Mouse (Mus musculus) heart, postnatal 0 days (tissue): ENCODE measurements around the gene Filip1l. TPM values are rescaled to one million over a fixed set of nuclear protein-coding genes. Genes with fewer than 3 reads are reported as not detected.

Experiments
- ATAC-seq: fragments of 200-750 bp; cut with Nextera tagmentation; 2 replicates; pipeline ENCODE4 v1.8.0; 2017; ENCODE audit warnings: low read depth, moderate number of reproducible peaks, moderate library complexity; ENCODE audit not compliant: insufficient read depth
- DNase-seq: peaks from one replicate; pipeline ENCODE4 v3.0.0-alpha.2; 2016; ENCODE audit warnings: low spot score
- H3K27ac ChIP-seq: fragments of 300-500 bp; sonication (generic); 2 replicates; pipeline ENCODE4 v1.5.1; 2014; ENCODE audit warnings: low read depth, mild to moderate bottlenecking
- H3K27me3 ChIP-seq: fragments of 300-500 bp; sonication (generic); 2 replicates; pipeline ENCODE4 v1.6.1; 2014; ENCODE audit warnings: low read length, mixed read lengths; ENCODE audit not compliant: control insufficient read depth, insufficient read depth
- H3K36me3 ChIP-seq: fragments of 300-500 bp; sonication (generic); replicated peaks from 2 replicates; pipeline ENCODE4 v1.6.1; 2014; ENCODE audit warnings: low read length, mixed read lengths; ENCODE audit not compliant: control insufficient read depth, insufficient read depth
- H3K4me1 ChIP-seq: fragments of 300-500 bp; sonication (generic); 2 replicates; pipeline ENCODE4 v1.6.1; 2014; ENCODE audit warnings: antibody characterized with exemption; ENCODE audit not compliant: control insufficient read depth, insufficient read depth
- H3K4me2 ChIP-seq: fragments of 300-500 bp; sonication (generic); 2 replicates; pipeline ENCODE4 v1.6.1; 2014; ENCODE audit warnings: low read depth, mild to moderate bottlenecking, low read length, moderate library complexity
- H3K4me3 ChIP-seq: fragments of 300-500 bp; sonication (generic); 2 replicates; pipeline ENCODE4 v1.5.1; 2014; ENCODE audit warnings: low read depth, low read length
- H3K9ac ChIP-seq: fragments of 300-500 bp; sonication (generic); replicated peaks from 2 replicates; pipeline ENCODE4 v1.6.1; 2014; ENCODE audit warnings: low read depth, low read length, mixed read lengths
- H3K9me3 ChIP-seq: fragments of 300-500 bp; sonication (generic); replicated peaks from 2 replicates; pipeline ENCODE4 v1.6.1; 2016; ENCODE audit warnings: low read length; ENCODE audit not compliant: control insufficient read depth
- CTCF ChIP-seq: IDR thresholded peaks from 2 replicates; pipeline ENCODE4 v1.5.1; 2016; ENCODE audit warnings: antibody characterized with exemption, control low read depth, low read depth
- EP300 ChIP-seq: IDR thresholded peaks from 2 replicates; pipeline ENCODE4 v1.6.1; 2016; ENCODE audit warnings: antibody characterized with exemption, low read depth
- WGBS: fragments of 180-500 bp; shearing (Covaris S2); extraction: QIAGEN DNeasy Blood & Tissue Kit; methylation state at CpG from one replicate; pipeline ENCODE4 v1.1.7; 2014; 5-methylcytosine and 5-hydroxymethylcytosine counted together
- polyA plus RNA-seq: library from polyadenylated mRNA; unstranded; fragments of >200 nt; fragmentation: Nextera tagmentation; extraction: Ambion mirVana; gene quantifications from 2 replicates; pipeline ENCODE4 v1.2.1, GENCODE M21; 2015
- total RNA-seq: library from RNA; depleted of rRNA; stranded (reverse); fragments of >200 nt; gene quantifications from 2 replicates; pipeline ENCODE4 v1.2.3, GENCODE M21; 2014; ENCODE audit warnings: low replicate concordance

Filip1l gene
- total and polyA plus RNA-seq, 2 experiments from 2014 or later, result 14.1 to 26.0 TPM

GRCm38 (mm10) chr16:57482264-57482663 is 129.4 kb downstream of the Filip1l start:
- ATAC-seq, result no peak
- H3K36me3 ChIP-seq, result no peaks in the 10 kb centered on the region
- H3K4me2 ChIP-seq, result no peak overlapping the region
- H3K9me3 ChIP-seq, result no peaks in the 10 kb centered on the region
- 78% methylated on average over 6 of the region's 6 CpGs for WGBS
- H3K27me3 ChIP-seq, result no peaks in the 10 kb centered on the region
- H3K4me3 ChIP-seq, result no peak overlapping the region
- no peak for DNase-seq
- peaks cover 27% of the 10 kb centered on the region for H3K4me1 ChIP-seq
- no peak overlapping the region for H3K9ac ChIP-seq
- TF ChIP-seq EP300, result no peak
- TF ChIP-seq CTCF, result no peak
- no peak overlapping the region for H3K27ac ChIP-seq

GRCm38 (mm10) chr16:57482911-57483310 is 130.0 kb downstream of the Filip1l start:
- 27% methylated on average over 4 of the region's 4 CpGs for WGBS
- H3K9ac ChIP-seq, result no peak overlapping the region
- no peak overlapping the region for H3K4me3 ChIP-seq
- H3K4me2 ChIP-seq, result no peak overlapping the region
- peak overlapping the region; percentile 63 for H3K27ac ChIP-seq
- no peak for ATAC-seq
- H3K9me3 ChIP-seq, result no peaks in the 10 kb centered on the region
- peaks cover 27% of the 10 kb centered on the region for H3K4me1 ChIP-seq
- H3K27me3 ChIP-seq, result no peaks in the 10 kb centered on the region
- no peaks in the 10 kb centered on the region for H3K36me3 ChIP-seq
- no peak for DNase-seq
- TF ChIP-seq CTCF, result no peak
- TF ChIP-seq EP300, result no peak

- 24% methylated on average over 2 of the region's 2 CpGs for WGBS
Observed at GRCm38 (mm10) chr16:57483503-57483902, 130.6 kb downstream of the Filip1l start.

GRCm38 (mm10) chr16:57484043-57484795 is 131.3 kb downstream of the Filip1l start:
- no peak overlapping the region for H3K4me2 ChIP-seq
- no peaks in the 10 kb centered on the region for H3K9me3 ChIP-seq
- ATAC-seq (no peak), DNase-seq (no peak)
- no peaks in the 10 kb centered on the region for H3K27me3 ChIP-seq
- peaks cover 16% of the 10 kb centered on the region for H3K4me1 ChIP-seq
- H3K36me3 ChIP-seq, result no peaks in the 10 kb centered on the region
- no peak overlapping the region for H3K27ac ChIP-seq
- 70% methylated on average over 12 of the region's 12 CpGs for WGBS
- TF ChIP-seq EP300, result no peak
- TF ChIP-seq CTCF, result no peak
- H3K4me3 ChIP-seq, result no peak overlapping the region
- no peak overlapping the region for H3K9ac ChIP-seq

More at GRCm38 (mm10) chr16:57483503-57483902, 130.6 kb downstream of the Filip1l start:
- no peak overlapping the region for H3K4me2 ChIP-seq
- H3K9ac ChIP-seq, result no peak overlapping the region
- H3K27me3 ChIP-seq, result no peaks in the 10 kb centered on the region
- DNase-seq, result no peak
- H3K9me3 ChIP-seq, result no peaks in the 10 kb centered on the region
- ATAC-seq, result no peak
- no peaks in the 10 kb centered on the region for H3K36me3 ChIP-seq
- TF ChIP-seq EP300 (no peak), CTCF (no peak)
- peaks cover 23% of the 10 kb centered on the region for H3K4me1 ChIP-seq
- peak overlapping the region; percentile 63; the same call in 1 of the 2 replicates for H3K27ac ChIP-seq
- H3K4me3 ChIP-seq, result no peak overlapping the region

DNA sequence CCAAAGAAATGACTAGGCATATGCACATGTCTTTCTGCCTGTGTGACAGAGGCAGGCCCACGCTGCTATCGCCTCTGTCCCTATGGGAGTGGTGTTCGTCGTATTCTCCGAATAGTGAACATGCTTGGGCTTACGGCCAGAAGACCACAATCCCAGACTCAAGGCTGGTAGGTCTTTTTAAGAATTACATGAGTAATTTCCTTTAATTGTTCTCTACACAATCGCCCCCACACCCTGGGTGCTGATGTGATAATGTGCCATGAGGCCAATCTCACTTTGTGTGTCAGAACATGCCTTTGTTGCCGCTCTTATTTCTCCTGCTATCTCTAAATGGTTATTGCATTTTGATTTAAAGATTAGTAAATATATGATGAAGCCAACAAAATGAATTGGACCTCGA is 132.4 kb downstream of the Filip1l start:
- ATAC-seq, result peak; percentile 78
- no peak overlapping the region for H3K9ac ChIP-seq
- peak; percentile 60 for DNase-seq

DNA sequence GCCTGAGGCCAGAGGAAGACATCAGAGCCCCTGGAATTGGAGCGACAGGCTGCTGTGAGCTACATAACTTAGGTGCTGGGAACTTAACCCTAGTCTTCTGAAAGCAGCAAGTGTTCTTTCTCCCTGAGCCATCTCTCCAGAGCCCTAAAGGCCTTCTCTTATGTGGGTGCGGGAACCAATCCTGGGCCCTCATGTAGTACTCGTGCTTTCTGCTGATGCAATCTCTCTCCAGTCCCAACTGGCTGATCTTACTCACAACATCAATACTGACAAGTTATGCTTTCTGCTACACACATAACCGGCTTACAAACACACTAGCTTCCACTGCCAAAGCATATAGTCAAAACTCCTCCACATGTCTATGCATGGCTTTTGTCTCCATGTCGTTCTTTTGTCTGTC is 133.4 kb downstream of the Filip1l start:
- peaks cover 13% of the 10 kb centered on the region for H3K4me1 ChIP-seq
- 87% methylated on average over 5 of the region's 5 CpGs for WGBS
- H3K4me3 ChIP-seq, result no peak overlapping the region
- no peaks in the 10 kb centered on the region for H3K36me3 ChIP-seq
- no peak overlapping the region for H3K27ac ChIP-seq
- H3K27me3 ChIP-seq, result no peaks in the 10 kb centered on the region
- ATAC-seq (no peak), DNase-seq (no peak)
- H3K9me3 ChIP-seq, result no peaks in the 10 kb centered on the region
- H3K9ac ChIP-seq, result no peak overlapping the region
- H3K4me2 ChIP-seq, result no peak overlapping the region
- TF ChIP-seq CTCF (no peak), EP300 (no peak)

More for the DNA sequence above, 132.4 kb downstream of the Filip1l start:
- Histone ChIP-seq H3K4me1 (peaks cover 16% of the 10 kb centered on the region), H3K4me3 (no peak overlapping the region), H3K27ac (no peak overlapping the region), H3K9me3 (no peaks in the 10 kb centered on the region), H3K27me3 (no peaks in the 10 kb centered on the region), H3K4me2 (no peak overlapping the region), H3K36me3 (no peaks in the 10 kb centered on the region)
- TF ChIP-seq EP300 (no peak), CTCF (no peak)
- 49% methylated on average over 9 of the region's 9 CpGs for WGBS
